Mouse (Mus musculus) CH12.LX (cell line): Measurements from ENCODE around the gene Capn8.

Source experiments
- CHD2 ChIP-seq: IDR thresholded peaks from 2 replicates; pipeline ENCODE4 v1.6.1; 2011; ENCODE audit warnings: low read length, improper control_type of control experiment
- EP300 ChIP-seq: IDR thresholded peaks from 2 replicates; pipeline ENCODE4 v1.6.1; 2011; ENCODE audit warnings: low read length, improper control_type of control experiment
- ETS1 ChIP-seq: conservative IDR thresholded peaks from 2 replicates; pipeline ENCODE4 v1.6.1; 2012; ENCODE audit warnings: low read depth, mild to moderate bottlenecking, inconsistent platforms, low read length, improper control_type of control experiment, moderate library complexity
- MAZ ChIP-seq: IDR thresholded peaks from 2 replicates; pipeline ENCODE4 v1.6.1; 2012; ENCODE audit warnings: low read depth, mild to moderate bottlenecking, inconsistent platforms, low read length, improper control_type of control experiment, moderate library complexity
- MXI1 ChIP-seq: IDR thresholded peaks from 2 replicates; pipeline ENCODE4 v1.6.1; 2011; ENCODE audit warnings: mild to moderate bottlenecking, low read depth, low read length, improper control_type of control experiment
- MYC ChIP-seq: IDR thresholded peaks from 2 replicates; pipeline ENCODE4 v1.6.1; 2011; ENCODE audit warnings: low read depth, mild to moderate bottlenecking, improper control_type of control experiment, low read length
- POLR2A ChIP-seq: IDR thresholded peaks from 2 replicates; pipeline ENCODE4 v1.6.1; 2011; ENCODE audit warnings: low read depth, mild to moderate bottlenecking, improper control_type of control experiment, low read length
- POLR2AphosphoS2 ChIP-seq: IDR thresholded peaks from 2 replicates; pipeline ENCODE4 v1.6.1; 2011; ENCODE audit warnings: low read depth, low read length, improper control_type of control experiment
- RCOR1 ChIP-seq: conservative IDR thresholded peaks from 2 replicates; pipeline ENCODE4 v1.6.1; 2012; ENCODE audit warnings: low read depth, mild to moderate bottlenecking, inconsistent platforms, low read length, improper control_type of control experiment
- SIN3A ChIP-seq: IDR thresholded peaks from 2 replicates; pipeline ENCODE4 v1.6.1; 2012; ENCODE audit warnings: low read length, improper control_type of control experiment, inconsistent platforms
- SMC3 ChIP-seq: IDR thresholded peaks from 2 replicates; pipeline ENCODE4 v1.6.1; 2011; ENCODE audit warnings: low read depth, low read length, improper control_type of control experiment
- USF2 ChIP-seq: conservative IDR thresholded peaks from 2 replicates; pipeline ENCODE4 v1.6.1; 2011; ENCODE audit warnings: low read depth, low read length, improper control_type of control experiment
- ZC3H11A ChIP-seq: IDR thresholded peaks from 2 replicates; pipeline ENCODE4 v1.6.1; 2012; ENCODE audit warnings: low read depth, mild to moderate bottlenecking, inconsistent platforms, low read length, improper control_type of control experiment

DNA sequence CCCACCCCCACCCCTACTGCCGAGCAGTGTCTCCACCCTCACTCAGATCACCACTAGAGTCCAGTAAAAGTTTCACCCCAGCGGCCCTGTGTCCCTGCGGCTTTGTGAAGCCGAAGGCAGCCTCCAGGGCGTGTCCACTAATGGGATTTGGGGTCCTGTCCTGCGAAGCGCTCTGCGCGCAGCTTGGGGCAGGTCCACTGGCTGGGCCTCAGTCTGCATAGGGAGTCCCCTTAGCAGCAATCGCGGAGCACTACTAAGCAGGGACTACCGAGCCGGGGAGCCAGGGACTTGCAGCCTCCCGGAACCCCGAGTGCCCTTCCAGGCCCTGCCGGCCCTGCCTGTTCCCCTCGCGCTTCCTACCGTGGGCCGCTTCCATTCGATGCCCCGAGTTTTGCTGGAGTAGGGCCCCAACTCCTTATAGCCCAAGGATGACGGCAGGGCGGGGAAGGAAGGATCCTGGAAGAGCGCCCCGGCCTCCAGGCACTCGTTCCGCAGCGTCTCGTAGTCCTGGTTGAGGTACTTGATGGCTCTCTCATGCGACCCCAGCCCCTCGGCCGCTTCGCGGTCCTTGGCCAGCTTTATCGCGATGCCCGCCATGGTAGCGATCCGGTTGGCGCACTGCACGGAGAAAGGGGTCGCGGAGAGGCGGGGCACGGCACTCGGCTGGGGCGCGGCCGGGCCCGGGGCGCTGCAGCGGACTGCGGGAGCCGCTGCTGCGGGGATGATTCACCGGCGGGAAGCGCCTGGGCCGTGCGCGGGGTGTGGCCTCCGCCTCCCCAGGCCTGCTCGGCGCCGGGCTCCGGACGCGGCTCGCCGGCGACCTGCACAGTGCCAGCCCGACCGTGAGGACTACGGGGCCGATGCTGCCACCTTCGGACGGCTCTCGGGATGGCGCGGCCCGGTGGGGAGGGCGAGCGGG lies 47.8 kb upstream of the Capn8 start, which contains the start of gene Capn2:
- TF ChIP-seq MXI1 (peak; percentile 35; the same call in 1 of the 2 replicates), CHD2 (peak; percentile 44; the same call in 1 of the 2 replicates), POLR2A (peak; percentile 38; the same call in 1 of the 2 replicates), EP300 (no peak), USF2 (no peak), RCOR1 (no peak), ZC3H11A (no peak), MYC (no peak), POLR2AphosphoS2 (no peak), MAZ (peak; percentile 88), SMC3 (peak; percentile 48), SIN3A (no peak; the same call in 1 of the 2 replicates), ETS1 (no peak)
